Mouse (Mus musculus): Measurements from ENCODE around the gene Pramel6. TPM values are rescaled to one million over a fixed set of nuclear protein-coding genes. Genes with fewer than 3 reads are reported as not detected.

Gene Pramel6
- polyA plus RNA-seq (2012; rRNA removed; ENCODE audit: low replicate concordance), result not detected in 2 replicates

GRCm38 (mm10) chr2:87506265-87506664, at the start of gene Pramel6:
Pramel6 (plus strand) TSS chr2:87506565.

GRCm38 (mm10) chr2:87496993-87497392, 9.4 kb upstream of the Pramel6 start, which contains the start of gene Pramel7:
Pramel7 (minus strand) TSS chr2:87497093.

GRCm38 (mm10) chr2:87531496-87531895, 25.1 kb downstream of the Pramel6 start, which contains the start of gene Olfr153:
Olfr153 (plus strand) TSS chr2:87531796.

GRCm38 (mm10) chr2:87545442-87545841, 39.1 kb downstream of the Pramel6 start, which contains the start of gene Olfr1128:
Olfr1128 (minus strand) TSS chr2:87545542.

Other genes starting within 250 kb of the Pramel6 start
- gene Olfr1116, start 239.0 kb upstream of the Pramel6 start, polyA plus RNA-seq (2012; rRNA removed; ENCODE audit: low replicate concordance), result not detected in 2 replicates
- gene Olfr1118, start 199.0 kb upstream of the Pramel6 start, polyA plus RNA-seq (2012; rRNA removed; ENCODE audit: low replicate concordance), result not detected in 2 replicates
- not detected in 2 replicates for gene Olfr1120, start 151.8 kb upstream of the Pramel6 start, polyA plus RNA-seq (2012; rRNA removed; ENCODE audit: low replicate concordance)
- gene Olfr1121, start 136.7 kb upstream of the Pramel6 start, polyA plus RNA-seq (2012; rRNA removed; ENCODE audit: low replicate concordance), result not detected in 2 replicates
- not detected in 2 replicates for gene Olfr1122, start 120.7 kb upstream of the Pramel6 start, polyA plus RNA-seq (2012; rRNA removed; ENCODE audit: low replicate concordance)
- not detected in 2 replicates for gene Olfr1123, start 89.9 kb upstream of the Pramel6 start, polyA plus RNA-seq (2012; rRNA removed; ENCODE audit: low replicate concordance)
- not detected in 2 replicates for gene Olfr1124, start 76.3 kb upstream of the Pramel6 start, polyA plus RNA-seq (2012; rRNA removed; ENCODE audit: low replicate concordance)
- not detected in 2 replicates for gene Olfr1126, start 52.6 kb upstream of the Pramel6 start, polyA plus RNA-seq (2012; rRNA removed; ENCODE audit: low replicate concordance)
- gene Pramel7, start 9.5 kb upstream of the Pramel6 start, polyA plus RNA-seq (2012; rRNA removed; ENCODE audit: low replicate concordance), result not detected in 2 replicates
- not detected in 2 replicates for gene Olfr153, start 25.2 kb downstream of the Pramel6 start, polyA plus RNA-seq (2012; rRNA removed; ENCODE audit: low replicate concordance)
- not detected in 2 replicates for gene Olfr1128, start 39.0 kb downstream of the Pramel6 start, polyA plus RNA-seq (2012; rRNA removed; ENCODE audit: low replicate concordance)
- gene Olfr1129, start 67.3 kb downstream of the Pramel6 start, polyA plus RNA-seq (2012; rRNA removed; ENCODE audit: low replicate concordance), result not detected in 2 replicates
- not detected in 2 replicates for gene Olfr1130, start 99.6 kb downstream of the Pramel6 start, polyA plus RNA-seq (2012; rRNA removed; ENCODE audit: low replicate concordance)
- gene Olfr1131, start 120.5 kb downstream of the Pramel6 start, polyA plus RNA-seq (2012; rRNA removed; ENCODE audit: low replicate concordance), result not detected in 2 replicates
- gene Olfr1132, start 131.0 kb downstream of the Pramel6 start, polyA plus RNA-seq (2012; rRNA removed; ENCODE audit: low replicate concordance), result not detected in 2 replicates
- not detected in 2 replicates for gene Olfr1133, start 140.8 kb downstream of the Pramel6 start, polyA plus RNA-seq (2012; rRNA removed; ENCODE audit: low replicate concordance)
- not detected in 2 replicates for gene Olfr1134, start 151.9 kb downstream of the Pramel6 start, polyA plus RNA-seq (2012; rRNA removed; ENCODE audit: low replicate concordance)
- gene Olfr1135, start 167.1 kb downstream of the Pramel6 start, polyA plus RNA-seq (2012; rRNA removed; ENCODE audit: low replicate concordance), result not detected in 2 replicates
- gene Olfr1136, start 187.4 kb downstream of the Pramel6 start, polyA plus RNA-seq (2012; rRNA removed; ENCODE audit: low replicate concordance), result not detected in 2 replicates
- not detected in 2 replicates for gene Olfr1137, start 206.6 kb downstream of the Pramel6 start, polyA plus RNA-seq (2012; rRNA removed; ENCODE audit: low replicate concordance)
- gene Olfr1138, start 233.4 kb downstream of the Pramel6 start, polyA plus RNA-seq (2012; rRNA removed; ENCODE audit: low replicate concordance), result not detected in 2 replicates
- gene Olfr1140, start 237.2 kb downstream of the Pramel6 start, polyA plus RNA-seq (2012; rRNA removed; ENCODE audit: low replicate concordance), result not detected in 2 replicates
- not detected in 2 replicates for gene Olfr1141, start 247.4 kb downstream of the Pramel6 start, polyA plus RNA-seq (2012; rRNA removed; ENCODE audit: low replicate concordance)

Measured in mammary gland, adult 2 months (tissue).